Mouse (Mus musculus): ENCODE measurements around the gene Epha5. TPM values are rescaled to one million over a fixed set of nuclear protein-coding genes. Genes with fewer than 3 reads are reported as not detected.

Gene Epha5
- polyA plus RNA-seq, 1 experiment from 2014 or later: 17.1 TPM

DNA sequence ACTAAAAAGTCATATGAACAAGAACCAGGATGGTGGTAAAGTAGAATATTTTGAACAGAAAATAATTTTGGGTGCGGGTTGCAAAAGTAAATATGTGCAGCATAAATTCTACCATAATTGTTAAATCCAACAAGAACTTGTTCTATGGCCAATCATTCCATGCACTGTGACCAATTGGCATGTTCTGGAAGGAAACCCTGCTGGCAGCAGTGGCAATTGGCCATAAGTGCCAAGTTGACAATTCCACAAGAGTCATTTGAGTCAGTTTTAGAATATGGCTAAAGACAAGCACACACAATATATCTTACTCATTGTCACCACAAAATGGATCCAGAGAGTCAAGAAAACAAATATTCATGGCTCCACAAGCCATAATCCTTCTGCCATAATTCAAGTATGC, 140.2 kb downstream of the Epha5 start:
- WGBS: 92% methylated on average over 1 of the region's 1 CpGs
- no peak for DNase-seq (ENCODE audit: low spot score)
- no peaks in the 10 kb centered on the region for H3K9me3 ChIP-seq

DNA sequence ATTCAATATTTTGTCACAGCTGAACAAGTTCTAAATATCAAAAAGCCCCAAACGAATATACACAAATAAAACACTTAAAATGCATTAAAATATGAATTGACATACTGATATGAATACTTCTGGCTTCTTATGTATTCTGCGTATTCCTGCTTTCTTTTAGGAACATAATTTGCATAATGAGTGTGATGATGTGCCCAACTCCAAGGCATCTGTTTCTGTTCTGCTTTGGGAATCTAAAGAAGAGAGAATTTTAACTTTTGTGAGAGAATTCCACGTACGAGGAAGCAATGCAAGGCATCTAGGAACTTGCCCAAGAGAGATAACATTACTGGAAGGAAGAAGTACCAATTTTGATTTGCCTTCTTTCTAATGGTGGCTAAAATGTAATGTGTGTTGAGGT, 151.8 kb downstream of the Epha5 start:
- H3K27ac ChIP-seq: no peak overlapping the region
- no peaks in the 10 kb centered on the region for H3K36me3 ChIP-seq
- no peak for DNase-seq (ENCODE audit: low spot score)
- H3K4me1 ChIP-seq (replicated peaks): no peaks in the 10 kb centered on the region
- WGBS: 84% methylated on average over 4 of the region's 4 CpGs
- H3K4me3 ChIP-seq: no peak overlapping the region
- H3K27me3 ChIP-seq (ENCODE audit: insufficient read depth, poor library complexity, severe bottlenecking): no peaks in the 10 kb centered on the region
- H3K9me3 ChIP-seq: no peaks in the 10 kb centered on the region

More for the DNA sequence above, 140.2 kb downstream of the Epha5 start:
- Histone ChIP-seq H3K4me3 (no peak overlapping the region), H3K27me3 (ENCODE audit: insufficient read depth, poor library complexity, severe bottlenecking) (peaks cover 3% of the 10 kb centered on the region), H3K27ac (no peak overlapping the region), H3K36me3 (no peaks in the 10 kb centered on the region), H3K4me1 (replicated peaks) (peaks cover 5% of the 10 kb centered on the region)

DNA sequence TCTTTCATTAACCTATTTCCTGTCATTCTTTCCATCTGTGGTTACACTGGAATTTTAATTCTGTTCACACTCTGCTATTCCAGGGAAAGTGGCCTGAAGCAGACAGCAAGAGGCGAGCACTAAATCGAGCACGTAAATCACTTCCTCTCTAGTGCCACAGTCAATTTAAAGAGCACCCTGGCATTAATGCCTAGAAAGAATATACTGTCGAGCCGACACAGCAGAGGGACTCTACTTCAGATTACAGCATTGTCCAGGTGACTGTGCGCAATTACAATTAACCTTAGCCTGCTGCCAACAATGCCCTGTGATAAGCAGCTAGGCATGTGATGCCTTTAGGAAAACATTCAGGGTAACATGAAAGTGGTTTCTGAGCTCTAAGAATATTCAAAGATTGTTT, 153.2 kb downstream of the Epha5 start:
- Histone ChIP-seq H3K27me3 (ENCODE audit: insufficient read depth, poor library complexity, severe bottlenecking) (no peaks in the 10 kb centered on the region), H3K36me3 (no peaks in the 10 kb centered on the region), H3K4me3 (no peak overlapping the region), H3K27ac (no peak overlapping the region), H3K4me1 (replicated peaks) (no peaks in the 10 kb centered on the region), H3K9me3 (no peaks in the 10 kb centered on the region)
- no peak for DNase-seq (ENCODE audit: low spot score)
- 71% methylated on average over 6 of the region's 6 CpGs for WGBS

DNA sequence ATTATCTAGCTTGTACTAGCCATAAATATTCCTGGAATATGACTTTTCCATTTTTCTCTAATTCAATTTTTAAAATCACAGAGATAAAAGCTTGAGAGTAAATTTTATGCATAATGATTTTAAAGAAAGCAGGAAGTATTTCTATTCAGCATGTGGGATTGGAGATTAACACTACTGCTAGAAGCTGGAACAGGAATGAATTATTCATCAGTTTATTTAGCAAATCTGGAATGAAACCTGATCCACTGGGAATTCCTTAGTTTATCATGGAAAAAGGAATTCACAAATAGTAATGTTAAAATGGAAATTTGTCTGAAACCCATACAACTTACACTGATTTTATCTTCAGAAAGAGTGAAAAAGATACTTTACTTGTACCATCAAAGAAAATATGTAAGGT, 187.2 kb downstream of the Epha5 start:
- no peak for DNase-seq (ENCODE audit: low spot score)
- no peaks in the 10 kb centered on the region for H3K27me3 ChIP-seq (ENCODE audit: insufficient read depth, poor library complexity, severe bottlenecking)
- H3K9me3 ChIP-seq: no peaks in the 10 kb centered on the region
- no peak overlapping the region for H3K4me3 ChIP-seq
- H3K27ac ChIP-seq: no peak overlapping the region
- H3K36me3 ChIP-seq: no peaks in the 10 kb centered on the region
- H3K4me1 ChIP-seq (replicated peaks): no peaks in the 10 kb centered on the region

DNA sequence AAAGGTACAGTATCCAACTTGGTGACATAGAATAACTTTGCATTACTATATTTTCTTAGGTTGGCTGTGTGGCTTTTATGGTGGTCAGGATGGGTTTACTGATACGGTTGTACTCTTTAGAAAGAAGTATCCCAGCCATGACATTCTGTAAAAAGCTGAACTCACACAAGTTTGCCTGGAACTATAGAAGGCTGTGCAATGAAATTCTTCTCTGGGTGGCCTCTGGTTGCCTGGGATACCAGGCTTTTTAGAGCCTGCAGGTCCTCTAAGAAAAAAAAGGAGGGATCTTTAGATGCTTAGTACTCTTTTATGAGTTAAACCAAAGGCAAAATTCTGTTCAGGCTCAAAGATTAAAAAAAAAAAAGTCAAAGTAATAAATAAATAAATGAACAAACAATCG, 208.6 kb downstream of the Epha5 start:
- Histone ChIP-seq H3K36me3 (no peaks in the 10 kb centered on the region), H3K27ac (no peak overlapping the region), H3K27me3 (ENCODE audit: insufficient read depth, poor library complexity, severe bottlenecking) (no peaks in the 10 kb centered on the region), H3K9me3 (no peaks in the 10 kb centered on the region), H3K4me1 (replicated peaks) (no peaks in the 10 kb centered on the region), H3K4me3 (no peak overlapping the region)
- 36% methylated on average over 2 of the region's 2 CpGs for WGBS
- DNase-seq (ENCODE audit: low spot score): peak; percentile 25

DNA sequence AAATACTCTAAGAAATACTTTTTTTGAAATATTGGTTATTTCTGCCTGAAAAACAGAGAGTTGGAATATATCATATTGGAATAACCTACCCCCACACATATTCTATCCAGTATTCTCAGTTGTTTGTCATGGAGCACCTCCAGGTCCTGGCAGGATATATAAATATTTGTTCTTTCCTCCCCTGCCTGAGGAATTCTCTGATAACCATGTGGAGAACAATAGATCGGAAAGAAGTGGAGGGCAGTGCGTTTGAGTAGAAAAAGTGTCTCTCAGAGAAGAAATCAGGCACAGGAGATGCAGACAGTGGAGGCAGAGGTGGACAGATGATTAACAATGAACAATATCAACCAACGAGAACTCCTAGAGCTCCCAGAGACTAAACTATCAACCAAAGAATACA, 223.8 kb downstream of the Epha5 start:
- no peak for DNase-seq (ENCODE audit: low spot score)
- Histone ChIP-seq H3K27me3 (ENCODE audit: insufficient read depth, poor library complexity, severe bottlenecking) (no peaks in the 10 kb centered on the region), H3K4me1 (replicated peaks) (no peaks in the 10 kb centered on the region), H3K4me3 (no peak overlapping the region), H3K36me3 (no peaks in the 10 kb centered on the region), H3K27ac (no peak overlapping the region), H3K9me3 (no peaks in the 10 kb centered on the region)
- WGBS: 84% methylated on average over 3 of the region's 3 CpGs

DNA sequence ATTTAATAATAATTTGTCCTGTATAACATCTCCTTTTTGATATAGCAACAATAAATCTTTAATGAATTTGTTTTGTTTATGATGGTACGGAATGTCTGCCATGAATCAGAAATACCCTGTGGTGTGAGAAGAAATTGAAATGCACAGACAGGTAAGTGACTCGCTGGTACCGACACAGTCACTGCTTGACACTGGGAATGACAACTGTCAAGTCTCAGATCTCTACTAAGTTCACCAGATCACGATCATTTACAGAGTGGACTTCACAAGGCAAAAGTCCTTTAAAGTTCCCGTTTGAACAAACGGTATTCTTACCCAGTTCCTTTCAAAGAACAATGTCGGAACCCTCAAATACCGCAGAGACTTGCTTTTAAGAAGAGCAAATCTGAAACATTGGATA, 233.0 kb downstream of the Epha5 start:
- no peaks in the 10 kb centered on the region for H3K4me1 ChIP-seq (replicated peaks)
- 91% methylated on average over 8 of the region's 8 CpGs for WGBS
- no peak overlapping the region for H3K27ac ChIP-seq
- no peaks in the 10 kb centered on the region for H3K27me3 ChIP-seq (ENCODE audit: insufficient read depth, poor library complexity, severe bottlenecking)
- no peaks in the 10 kb centered on the region for H3K9me3 ChIP-seq
- no peaks in the 10 kb centered on the region for H3K36me3 ChIP-seq
- no peak for DNase-seq (ENCODE audit: low spot score)
- no peak overlapping the region for H3K4me3 ChIP-seq

DNA sequence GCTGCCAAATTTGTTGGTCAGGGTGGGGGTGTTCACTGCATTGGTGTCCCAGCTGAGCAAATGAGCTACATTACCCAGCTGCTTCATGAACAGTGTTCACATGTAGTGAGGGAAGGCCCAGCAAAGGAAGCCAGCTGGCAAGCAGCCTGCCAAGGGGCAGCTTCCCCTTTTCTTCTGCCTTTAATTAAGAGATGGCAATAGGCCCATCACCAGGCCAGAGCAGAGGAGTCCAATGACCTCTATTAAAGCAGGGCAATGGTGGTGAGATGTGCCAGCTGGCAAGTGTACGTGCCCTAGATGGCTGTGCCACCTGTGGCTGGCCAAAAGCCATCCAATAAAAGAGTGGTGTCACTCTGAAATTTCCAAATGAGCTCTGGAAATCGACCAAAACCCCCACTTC, 264.1 kb downstream of the Epha5 start:
- 58% methylated on average over 2 of the region's 2 CpGs for WGBS
- DNase-seq (ENCODE audit: low spot score): no peak
- Histone ChIP-seq H3K4me1 (replicated peaks) (no peaks in the 10 kb centered on the region), H3K9me3 (no peaks in the 10 kb centered on the region), H3K27me3 (ENCODE audit: insufficient read depth, poor library complexity, severe bottlenecking) (no peaks in the 10 kb centered on the region), H3K4me3 (no peak overlapping the region), H3K36me3 (no peaks in the 10 kb centered on the region), H3K27ac (no peak overlapping the region)

DNA sequence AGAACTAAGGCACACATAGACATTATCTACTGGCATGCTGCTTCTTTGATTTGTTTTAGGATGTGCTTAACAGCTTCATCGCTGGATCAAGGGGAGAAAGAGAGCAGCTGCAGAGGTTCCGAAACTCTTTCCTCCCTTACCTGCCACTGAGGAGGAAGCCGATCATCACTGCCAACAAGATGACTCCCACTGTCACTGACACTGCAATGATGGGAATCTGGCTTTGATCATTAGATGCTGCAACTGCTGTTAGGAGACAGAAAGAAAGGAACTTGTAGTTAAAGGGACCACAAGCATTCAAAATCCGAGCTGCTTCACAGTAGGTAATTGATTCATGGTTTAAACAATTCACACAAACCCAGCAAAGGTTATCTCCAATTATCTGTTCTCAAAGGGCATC, 275.0 kb downstream of the Epha5 start:
- H3K4me1 ChIP-seq (replicated peaks): no peaks in the 10 kb centered on the region
- no peak overlapping the region for H3K27ac ChIP-seq
- no peaks in the 10 kb centered on the region for H3K9me3 ChIP-seq
- no peaks in the 10 kb centered on the region for H3K36me3 ChIP-seq
- DNase-seq (ENCODE audit: low spot score): no peak
- H3K4me3 ChIP-seq: no peak overlapping the region
- 42% methylated on average over 4 of the region's 4 CpGs for WGBS
- H3K27me3 ChIP-seq (ENCODE audit: insufficient read depth, poor library complexity, severe bottlenecking): no peaks in the 10 kb centered on the region

DNA sequence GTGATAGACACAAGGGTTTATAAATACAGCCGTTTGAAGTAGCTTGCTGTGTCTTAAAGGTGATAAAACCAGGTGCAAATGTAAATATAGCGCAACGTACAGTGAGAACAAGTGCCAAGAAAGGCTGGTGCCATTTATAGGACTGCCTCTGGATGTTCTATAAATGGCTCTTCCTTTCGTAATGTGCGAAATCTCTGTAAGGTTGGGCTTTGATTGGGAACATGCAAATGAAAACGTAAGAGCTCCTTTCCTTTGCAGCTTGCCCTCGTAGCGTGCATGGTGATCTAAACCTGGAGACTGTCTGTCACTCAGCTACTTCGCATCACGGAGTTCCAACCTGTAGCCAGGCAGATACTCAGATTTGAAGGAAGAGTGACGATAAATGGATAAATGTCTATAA, 321.2 kb downstream of the Epha5 start:
- WGBS: 90% methylated on average over 11 of the region's 11 CpGs
- no peak for DNase-seq (ENCODE audit: low spot score)
- Histone ChIP-seq H3K4me3 (no peak overlapping the region), H3K36me3 (no peaks in the 10 kb centered on the region), H3K27me3 (ENCODE audit: insufficient read depth, poor library complexity, severe bottlenecking) (no peaks in the 10 kb centered on the region), H3K4me1 (replicated peaks) (no peaks in the 10 kb centered on the region), H3K9me3 (no peaks in the 10 kb centered on the region), H3K27ac (no peak overlapping the region)

DNA sequence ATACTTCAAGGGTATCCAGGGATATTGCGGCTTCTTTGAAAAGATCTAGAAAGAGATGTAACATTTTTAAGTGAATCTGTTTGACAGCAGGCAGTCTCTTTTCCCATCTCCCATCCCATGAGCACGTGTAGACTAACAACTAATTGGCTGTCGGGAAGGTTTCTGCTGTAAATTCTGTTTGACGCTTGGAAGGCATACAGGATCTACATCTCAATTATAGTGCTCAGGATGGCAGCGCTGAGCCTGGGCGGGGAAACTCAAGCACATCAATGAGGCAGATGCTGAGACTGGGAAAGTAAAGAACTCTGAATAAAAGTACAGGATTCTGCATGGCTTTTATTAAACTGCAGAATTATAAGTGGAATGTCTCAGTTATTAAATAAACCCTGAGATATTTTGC, 335.9 kb downstream of the Epha5 start:
- no peak overlapping the region for H3K27ac ChIP-seq
- no peaks in the 10 kb centered on the region for H3K36me3 ChIP-seq
- DNase-seq (ENCODE audit: low spot score): no peak
- H3K4me1 ChIP-seq (replicated peaks): no peaks in the 10 kb centered on the region
- no peak overlapping the region for H3K4me3 ChIP-seq
- no peaks in the 10 kb centered on the region for H3K9me3 ChIP-seq
- 65% methylated on average over 6 of the region's 6 CpGs for WGBS
- no peaks in the 10 kb centered on the region for H3K27me3 ChIP-seq (ENCODE audit: insufficient read depth, poor library complexity, severe bottlenecking)

DNA sequence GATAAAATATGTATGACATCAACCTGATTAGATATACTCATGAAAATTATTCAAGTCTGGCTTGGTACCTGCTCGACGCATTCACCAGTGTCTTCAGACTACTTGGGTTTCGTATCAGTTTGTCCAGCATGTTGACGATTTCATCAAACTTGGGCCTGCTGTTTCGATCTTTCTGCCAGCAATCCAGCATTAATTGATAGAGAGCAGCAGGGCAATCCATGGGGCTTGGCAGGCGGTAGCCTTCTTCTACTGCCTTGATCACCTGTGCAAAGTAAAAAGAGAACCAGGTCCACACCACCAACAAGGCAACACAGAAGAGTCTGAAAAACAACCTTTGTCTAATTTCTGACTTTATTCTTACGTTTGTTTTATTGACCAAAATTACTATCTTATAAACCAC, 346.2 kb downstream of the Epha5 start:
- no peaks in the 10 kb centered on the region for H3K36me3 ChIP-seq
- DNase-seq (ENCODE audit: low spot score): no peak
- H3K4me3 ChIP-seq: no peak overlapping the region
- no peaks in the 10 kb centered on the region for H3K27me3 ChIP-seq (ENCODE audit: insufficient read depth, poor library complexity, severe bottlenecking)
- H3K4me1 ChIP-seq (replicated peaks): no peaks in the 10 kb centered on the region
- 91% methylated on average over 7 of the region's 7 CpGs for WGBS
- H3K9me3 ChIP-seq: no peaks in the 10 kb centered on the region
- no peak overlapping the region for H3K27ac ChIP-seq

DNA sequence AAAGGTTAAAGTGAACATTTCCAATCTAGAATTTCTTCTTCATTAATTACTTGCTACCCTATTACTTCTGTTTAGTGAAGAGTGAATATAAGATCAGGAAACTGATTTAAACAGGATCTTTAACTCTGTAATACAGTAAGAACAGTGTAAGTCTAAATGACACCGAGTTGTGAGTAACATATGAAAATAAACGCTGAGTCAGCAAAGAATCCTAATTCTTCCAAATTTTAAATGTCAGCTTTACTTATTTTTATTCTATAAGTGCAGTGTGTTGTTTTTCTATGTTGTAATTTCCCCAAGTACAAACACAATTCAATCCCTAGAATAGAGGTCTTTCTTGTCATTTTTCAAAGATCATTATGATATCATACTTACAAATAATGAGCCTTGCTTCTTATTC, 363.3 kb downstream of the Epha5 start:
- H3K9me3 ChIP-seq: no peaks in the 10 kb centered on the region
- H3K27ac ChIP-seq: no peak overlapping the region
- H3K36me3 ChIP-seq: no peaks in the 10 kb centered on the region
- H3K4me1 ChIP-seq (replicated peaks): 0 out of 2 replicates have a peak, but pooled peaks cover 4% of the 10 kb centered on the region
- H3K27me3 ChIP-seq (ENCODE audit: insufficient read depth, poor library complexity, severe bottlenecking): no peaks in the 10 kb centered on the region
- WGBS: 84% methylated on average over 2 of the region's 2 CpGs
- no peak for DNase-seq (ENCODE audit: low spot score)
- no peak overlapping the region for H3K4me3 ChIP-seq

DNA sequence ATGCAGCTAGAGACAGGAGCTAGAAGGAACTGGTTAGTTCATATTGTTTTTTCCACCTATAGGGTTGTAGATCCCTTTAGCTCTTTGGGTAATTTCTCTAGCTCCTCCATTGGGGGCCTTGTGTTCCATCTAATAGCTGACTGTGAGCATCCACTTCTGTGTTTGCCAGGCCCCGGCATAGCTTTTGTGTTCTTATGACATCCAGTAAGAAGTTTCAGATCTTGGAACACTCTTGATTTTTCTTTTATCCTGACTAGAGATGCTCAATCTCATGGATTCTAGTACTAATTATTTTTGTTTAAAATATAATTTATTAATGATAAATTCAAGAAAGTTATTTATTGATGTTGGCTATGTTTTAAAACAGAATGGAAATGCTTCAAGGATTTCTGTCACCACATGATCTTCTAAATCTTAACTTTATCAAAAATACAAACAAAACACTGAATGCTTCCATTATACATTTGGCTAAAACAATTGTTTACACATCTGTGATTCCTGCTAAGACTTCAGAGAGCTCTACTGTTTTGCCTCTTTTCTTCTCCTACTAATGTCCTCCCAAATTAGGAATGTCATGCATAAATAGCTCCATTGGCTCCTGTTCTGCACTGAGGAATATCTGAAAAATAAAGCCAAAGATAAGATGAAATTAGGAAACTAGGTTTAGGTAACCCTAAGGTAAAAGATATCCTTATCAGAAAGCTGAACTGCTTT, 379.8 kb downstream of the Epha5 start:
- Histone ChIP-seq H3K27me3 (ENCODE audit: insufficient read depth, poor library complexity, severe bottlenecking) (no peaks in the 10 kb centered on the region), H3K9me3 (no peaks in the 10 kb centered on the region), H3K27ac (no peak overlapping the region), H3K36me3 (no peaks in the 10 kb centered on the region), H3K4me1 (replicated peaks) (no peaks in the 10 kb centered on the region), H3K4me3 (no peak overlapping the region)
- WGBS: 93% methylated on average over 1 of the region's 1 CpGs
- DNase-seq (ENCODE audit: low spot score): no peak

All from hindbrain, embryonic 10.5 days (tissue).